Mouse (Mus musculus) bone marrow macrophage, adult 2 months (primary cell): ENCODE measurements around the gene Abhd13. TPM values are rescaled to one million over a fixed set of nuclear protein-coding genes. Genes with fewer than 3 reads are reported as not detected.

Experiments
- H3K27ac ChIP-seq: 2 replicates; pipeline ENCODE4 v1.5.1; 2012; ENCODE audit warnings: low read depth, low read length; ENCODE audit not compliant: insufficient read depth
- H3K4me1 ChIP-seq: 2 replicates; pipeline ENCODE4 v1.6.1; 2012; ENCODE audit warnings: low read length; ENCODE audit not compliant: control insufficient read depth, insufficient read depth
- H3K4me3 ChIP-seq: 2 replicates; pipeline ENCODE4 v1.5.1; 2012; ENCODE audit warnings: mild to moderate bottlenecking, low read length, moderate library complexity; ENCODE audit not compliant: insufficient read depth
- CTCF ChIP-seq: IDR thresholded peaks from 2 replicates; pipeline ENCODE4 v1.5.1; 2012; ENCODE audit warnings: low read depth, mild to moderate bottlenecking, low read length, moderate library complexity
- POLR2A ChIP-seq: IDR thresholded peaks from 2 replicates; pipeline ENCODE4 v1.6.1; 2012; ENCODE audit warnings: mild to moderate bottlenecking, low read depth, low read length, borderline replicate concordance
- polyA plus RNA-seq: library from polyadenylated mRNA; stranded (reverse); fragments of >200 nt; gene quantifications from 2 replicates; pipeline ENCODE4 v1.2.4, GENCODE M21; 2012; ENCODE audit not compliant: missing spikeins, insufficient read depth, insufficient read length

Gene Abhd13
- polyA plus RNA-seq = 9.3 and 10.9 TPM in 2 replicates

DNA sequence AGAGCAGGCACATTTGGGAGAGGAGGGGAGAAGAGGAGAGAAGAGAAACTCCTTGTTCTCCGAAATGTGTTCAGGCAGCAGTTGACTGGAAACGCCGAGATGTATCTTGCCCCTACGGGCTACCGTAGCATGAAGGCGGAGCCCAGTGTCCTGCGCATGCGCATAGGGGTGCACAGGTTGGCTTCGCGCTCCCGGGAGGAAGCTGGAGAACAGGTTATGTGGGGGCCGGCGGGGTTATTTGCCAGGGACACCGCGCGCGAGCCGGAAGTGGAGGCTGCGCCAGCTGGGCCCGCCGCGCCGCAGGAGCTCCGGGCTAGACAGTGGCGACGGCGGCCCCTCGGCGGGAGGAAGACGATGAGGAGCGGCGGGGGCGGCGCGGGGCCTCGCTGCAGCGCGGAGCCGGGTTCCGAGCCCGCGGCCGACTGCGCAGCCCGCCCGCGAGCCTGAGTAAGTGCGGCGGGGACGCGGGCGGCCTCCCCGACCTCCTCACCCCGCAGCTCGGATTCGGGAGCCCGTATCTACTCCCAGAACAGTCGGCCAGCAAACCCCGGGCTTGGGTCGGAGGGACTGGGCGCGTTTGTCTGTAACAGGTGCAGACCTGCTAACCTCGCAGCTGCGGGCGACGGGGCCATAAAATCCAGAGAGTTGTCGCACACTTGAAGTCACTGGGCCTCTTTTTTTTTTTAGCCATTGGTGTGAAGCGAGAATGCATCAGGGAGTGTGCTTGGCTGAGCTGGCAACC lies at the start of gene Abhd13, which contains the start of gene Lig4:
Gene Abhd13, plus strand, starts transcription at position 135 of the 742 bp plus-strand sequence.
Gene Lig4, minus strand, starts transcription at position 114 of the 742 bp plus-strand sequence.
- Histone ChIP-seq H3K27ac (peak within 1 kb of the TSS; percentile 53), H3K4me1 (peaks cover 24% of the 10 kb centered on the region), H3K4me3 (peak within 1 kb of the TSS; percentile 74)
- no peak for TF ChIP-seq POLR2A
- no peak for TF ChIP-seq CTCF

DNA sequence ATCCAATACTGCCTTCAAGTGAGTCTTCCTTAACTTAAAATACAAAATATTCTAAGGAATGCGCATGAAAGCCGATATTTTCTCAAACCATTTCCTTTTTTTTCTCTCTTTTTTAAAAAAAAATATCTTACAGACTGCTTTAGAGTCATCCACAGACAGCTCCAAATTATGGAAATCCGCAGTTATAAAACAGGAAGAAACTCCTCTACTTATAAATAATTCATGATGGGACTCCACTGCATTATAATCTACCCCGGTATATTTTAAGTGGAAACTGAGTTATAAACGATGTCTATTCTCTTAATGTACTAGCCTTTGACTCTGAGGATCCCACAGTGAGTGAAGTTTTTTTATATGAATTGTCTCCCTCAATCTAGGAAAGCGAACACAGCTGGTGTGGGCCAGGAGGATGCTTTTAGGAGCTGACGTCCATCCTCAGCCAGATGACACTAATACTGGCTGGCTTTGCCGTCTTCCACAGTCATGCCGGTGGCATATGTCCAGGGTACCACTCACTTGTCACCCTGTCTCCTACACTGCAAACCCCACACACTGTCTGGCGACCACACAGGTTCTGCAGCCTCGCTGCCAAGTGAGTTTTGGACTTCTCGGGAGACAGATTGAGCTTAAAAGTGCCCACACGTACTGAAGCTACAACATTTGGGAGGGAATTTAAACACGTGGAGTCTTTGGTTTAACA lies 47.6 kb upstream of the Abhd13 start:
- Histone ChIP-seq H3K27ac (no peak overlapping the region), H3K4me3 (no peak overlapping the region), H3K4me1 (no peaks in the 10 kb centered on the region)
- no peak for TF ChIP-seq POLR2A
- TF ChIP-seq CTCF = no peak

DNA sequence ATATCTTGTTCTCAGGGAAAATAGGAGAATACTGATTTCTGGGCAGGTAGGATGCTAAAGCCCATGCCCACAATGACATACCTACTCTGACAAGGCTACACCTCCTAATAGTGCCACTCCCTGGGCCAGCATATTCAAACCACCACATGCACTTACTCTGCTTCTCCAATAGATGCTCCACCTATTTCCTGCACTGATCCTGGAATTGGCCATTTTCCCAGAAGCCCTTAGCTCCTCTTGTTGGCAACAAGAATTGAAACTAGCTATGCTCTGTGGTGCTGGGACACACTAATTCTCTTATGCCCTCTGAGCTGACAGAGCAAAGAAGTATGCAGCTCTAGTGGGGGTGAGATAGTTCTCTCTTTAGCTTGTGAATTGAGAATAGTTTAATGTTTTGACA lies 44.8 kb upstream of the Abhd13 start:
- Histone ChIP-seq H3K27ac (no peak overlapping the region), H3K4me3 (no peak overlapping the region), H3K4me1 (no peaks in the 10 kb centered on the region)
- no peak for TF ChIP-seq POLR2A
- no peak for TF ChIP-seq CTCF

DNA sequence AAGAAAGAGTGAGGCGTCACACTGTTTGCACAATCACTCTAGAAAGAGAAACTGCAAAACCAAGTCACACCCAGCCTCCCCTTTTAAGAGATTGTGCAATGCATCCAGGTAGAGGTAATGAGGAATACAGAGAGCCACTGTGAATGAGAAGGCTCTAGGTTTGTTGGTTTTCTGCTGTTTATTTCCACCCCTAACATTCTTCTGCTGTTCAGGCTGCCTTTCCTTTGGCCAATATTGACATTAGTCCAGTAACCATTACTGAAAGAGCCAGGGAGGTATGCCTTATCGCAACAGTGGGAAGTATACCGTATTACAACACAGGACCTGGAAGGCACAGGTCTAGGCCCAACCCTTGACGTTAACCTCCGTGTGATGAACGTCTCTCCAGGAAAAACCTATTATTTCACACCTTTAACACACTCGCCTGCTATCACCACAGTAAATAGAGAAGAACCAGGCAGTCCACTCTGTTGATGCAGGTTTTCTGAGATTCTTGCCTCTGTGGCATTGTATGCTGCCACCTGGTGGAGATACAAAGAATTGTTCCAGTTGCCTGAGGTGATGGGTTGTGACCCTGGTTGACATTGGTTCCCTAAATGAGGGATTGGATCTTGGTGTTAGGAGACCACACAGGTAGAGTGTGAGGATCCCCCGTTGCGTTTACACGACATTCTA lies 42.5 kb upstream of the Abhd13 start:
- no peak for TF ChIP-seq CTCF
- TF ChIP-seq POLR2A = no peak
- no peaks in the 10 kb centered on the region for H3K4me1 ChIP-seq

DNA sequence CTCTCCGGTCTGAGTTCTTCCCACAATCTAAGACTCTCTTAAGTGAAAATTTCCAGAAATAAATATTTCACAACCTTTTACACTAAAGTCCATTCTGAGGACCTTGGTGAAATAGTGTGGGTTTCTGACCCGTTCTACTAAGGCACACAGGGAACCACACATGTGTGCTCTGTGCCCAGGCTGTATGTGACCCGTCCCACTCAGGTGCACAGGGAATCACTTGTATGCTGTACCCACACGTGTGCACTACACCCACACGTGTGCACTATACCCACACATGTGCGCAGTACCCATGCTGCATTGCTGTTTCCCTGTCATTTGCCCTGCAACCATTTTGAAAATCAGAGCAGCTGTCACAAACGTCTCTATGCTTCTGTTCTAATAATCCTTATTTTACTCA lies 41.9 kb upstream of the Abhd13 start:
- Histone ChIP-seq H3K4me1 (no peaks in the 10 kb centered on the region), H3K4me3 (no peak overlapping the region), H3K27ac (no peak overlapping the region)
- TF ChIP-seq POLR2A (no peak), CTCF (no peak)

More for the DNA sequence above, 42.5 kb upstream of the Abhd13 start:
- Histone ChIP-seq H3K4me3 (no peak overlapping the region), H3K27ac (no peak overlapping the region)

DNA sequence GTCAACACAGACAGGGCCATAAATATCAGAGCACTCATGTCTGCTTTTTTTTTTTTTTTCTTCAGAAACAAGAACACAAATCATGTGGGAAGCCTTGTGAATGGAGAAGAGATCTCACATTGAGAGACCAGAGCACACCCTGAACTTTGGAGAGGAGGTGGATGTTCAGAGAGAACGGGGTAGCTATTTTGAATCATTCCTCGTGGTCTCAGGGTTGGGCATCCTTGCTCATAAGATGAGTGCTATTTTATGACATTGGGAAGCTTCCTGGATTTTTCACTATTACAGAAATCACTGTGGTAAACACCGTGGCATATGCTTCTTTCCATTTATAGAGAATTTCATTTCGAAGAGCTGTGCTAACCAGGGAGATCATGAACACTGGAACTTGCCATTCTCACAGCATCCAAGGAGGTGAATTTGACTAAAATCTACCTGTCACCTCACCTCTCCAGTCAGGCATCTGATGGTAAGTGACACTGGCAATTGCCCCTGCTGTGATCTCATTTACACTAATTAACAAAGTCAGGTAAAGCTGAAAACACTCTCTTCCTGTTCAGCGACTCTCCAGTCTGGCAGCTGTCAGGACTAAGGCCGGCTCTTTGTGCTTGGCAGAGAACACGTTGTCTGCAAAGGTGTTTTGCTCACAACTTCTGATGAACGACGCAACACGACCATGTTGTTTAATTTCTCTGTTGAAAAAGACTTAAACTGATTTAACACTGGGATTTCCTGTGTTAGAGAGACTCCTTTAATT lies 28.2 kb upstream of the Abhd13 start:
- Histone ChIP-seq H3K4me1 (no peaks in the 10 kb centered on the region), H3K27ac (no peak overlapping the region), H3K4me3 (no peak overlapping the region)
- TF ChIP-seq CTCF = no peak

DNA sequence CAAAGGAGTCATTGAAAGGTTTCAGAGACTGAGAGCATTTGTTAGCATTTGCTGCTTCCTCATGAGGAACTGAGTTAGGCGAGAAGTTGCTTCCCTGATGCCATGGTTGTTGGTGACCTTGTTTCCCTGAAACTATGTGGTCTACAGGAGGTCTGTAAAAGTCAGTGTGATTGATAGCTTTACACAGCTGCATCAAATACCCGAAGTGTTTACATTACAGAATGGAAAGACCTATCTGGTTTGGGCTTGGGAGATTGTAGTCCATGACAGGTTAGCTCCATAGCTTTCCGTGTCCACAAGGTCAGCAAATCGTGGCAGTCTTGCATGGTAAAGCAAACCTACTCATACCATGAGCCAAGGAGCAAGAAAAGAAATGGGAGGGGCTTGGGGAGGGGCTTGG lies 19.2 kb upstream of the Abhd13 start:
- Histone ChIP-seq H3K4me3 (no peak overlapping the region), H3K27ac (no peak overlapping the region), H3K4me1 (no peaks in the 10 kb centered on the region; the same call in 1 of the 2 replicates)
- TF ChIP-seq CTCF = no peak
- no peak for TF ChIP-seq POLR2A

DNA sequence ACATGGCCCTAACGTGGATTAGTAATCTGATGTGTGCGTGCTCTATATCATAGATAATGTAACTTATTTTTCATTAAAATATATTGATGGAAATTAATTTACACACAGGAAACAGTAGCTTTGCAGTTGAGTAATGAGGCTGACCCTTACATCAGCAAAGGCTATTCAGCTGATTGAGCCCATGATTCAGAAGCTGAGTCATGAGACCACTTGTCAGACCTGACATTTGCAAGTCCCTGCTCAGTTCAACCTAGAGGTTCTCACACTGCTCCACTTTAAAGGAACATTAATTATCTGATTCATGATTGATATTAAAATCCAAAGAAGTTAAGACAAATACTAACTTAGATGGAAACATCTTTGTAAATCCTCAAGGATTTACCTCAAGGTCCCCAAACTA lies 17.6 kb upstream of the Abhd13 start:
- Histone ChIP-seq H3K4me1 (no peaks in the 10 kb centered on the region; the same call in 1 of the 2 replicates), H3K27ac (no peak overlapping the region), H3K4me3 (no peak overlapping the region)
- no peak for TF ChIP-seq POLR2A
- no peak for TF ChIP-seq CTCF

DNA sequence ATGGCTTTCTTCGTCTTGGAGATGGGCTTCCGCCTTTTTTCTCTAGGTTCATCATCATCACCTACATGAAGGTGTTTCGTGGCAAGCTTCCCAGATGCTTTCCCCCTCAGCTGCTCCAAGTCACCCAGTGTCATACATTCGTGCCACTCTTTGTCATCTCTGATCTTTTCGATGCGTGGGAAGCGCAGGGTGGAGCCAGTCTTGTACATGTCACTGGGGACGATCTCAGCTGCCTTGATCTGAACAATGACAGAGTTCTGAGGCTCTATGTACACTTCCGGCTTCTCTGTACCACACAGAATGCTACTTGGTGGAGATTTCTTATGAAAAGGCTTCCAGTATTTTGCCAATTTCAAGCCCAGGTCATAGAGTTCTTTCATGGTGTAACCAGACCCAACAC lies 5.6 kb upstream of the Abhd13 start:
- H3K27ac ChIP-seq = no peak overlapping the region
- peaks cover 4% of the 10 kb centered on the region for H3K4me1 ChIP-seq
- H3K4me3 ChIP-seq = no peak overlapping the region
- TF ChIP-seq POLR2A = no peak
- no peak for TF ChIP-seq CTCF

DNA sequence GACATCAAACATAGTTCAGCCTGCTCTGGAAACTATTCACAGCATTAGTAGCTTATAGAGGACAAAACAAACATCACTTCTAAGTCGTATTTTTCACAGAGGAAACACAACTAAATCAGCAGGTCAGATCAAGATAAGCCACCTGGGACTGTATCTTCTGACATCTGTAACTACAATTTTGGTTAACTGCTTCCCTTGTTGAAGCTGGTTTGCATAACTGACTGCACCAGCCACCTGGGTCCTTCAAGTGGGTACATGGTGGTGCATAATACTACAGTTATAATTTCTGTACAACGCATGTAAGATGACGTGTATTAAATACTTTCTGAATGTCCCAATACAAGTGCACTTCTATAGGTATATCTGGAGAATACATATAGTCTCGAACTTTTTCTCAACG lies 2.2 kb upstream of the Abhd13 start:
- Histone ChIP-seq H3K4me1 (peaks cover 16% of the 10 kb centered on the region), H3K27ac (no peak overlapping the region), H3K4me3 (no peak overlapping the region; the same call in 1 of the 2 replicates)
- TF ChIP-seq CTCF (no peak), POLR2A (no peak)
